Mouse (Mus musculus): ENCODE measurements at regions not wholly inside any gene's neighbourhood (a gene's known extent, or its start where the extent isn't known, plus 50 kb on each side); places are given as distances from the start of the nearest gene placed in this dataset.

- Histone ChIP-seq H3K9me3 (replicated peaks; ENCODE audit: control insufficient read depth, low read length) (no peaks in the 10 kb centered on the region), H3K4me3 (replicated peaks; ENCODE audit: low read length) (no peak overlapping the region), H3K9ac (ENCODE audit: low read length) (no peak overlapping the region), H3K4me1 (ENCODE audit: control insufficient read depth, insufficient read depth, low read length) (no peaks in the 10 kb centered on the region), H3K36me3 (ENCODE audit: control insufficient read depth, insufficient read depth, low read length) (no peaks in the 10 kb centered on the region), H3K27ac (ENCODE audit: low read length) (no peak overlapping the region), H3K4me2 (ENCODE audit: low read depth, low read length) (no peak overlapping the region), H3K27me3 (ENCODE audit: control insufficient read depth, insufficient read depth, low read length) (no peaks in the 10 kb centered on the region)
- no peak for ATAC-seq (ENCODE audit: insufficient read depth, low FRiP score)
Observed at GRCm38 (mm10) chr15:69632306-69632705, 3131.6 kb upstream of the Lrrc6 start.

GRCm38 (mm10) chr15:69617998-69618397 is 3117.3 kb upstream of the Lrrc6 start:
- H3K4me1 ChIP-seq (ENCODE audit: control insufficient read depth, insufficient read depth, low read length), result no peaks in the 10 kb centered on the region
- WGBS, result 73% methylated on average over 2 of the region's 2 CpGs
- no peak for ATAC-seq (ENCODE audit: insufficient read depth, low FRiP score)
- no peak overlapping the region for H3K4me2 ChIP-seq (ENCODE audit: low read depth, low read length)
- H3K9ac ChIP-seq (ENCODE audit: low read length), result no peak overlapping the region
- no peaks in the 10 kb centered on the region for H3K36me3 ChIP-seq (ENCODE audit: control insufficient read depth, insufficient read depth, low read length)
- no peaks in the 10 kb centered on the region for H3K27me3 ChIP-seq (ENCODE audit: control insufficient read depth, insufficient read depth, low read length)
- no peaks in the 10 kb centered on the region for H3K9me3 ChIP-seq (replicated peaks; ENCODE audit: control insufficient read depth, low read length)
- H3K27ac ChIP-seq (ENCODE audit: low read length), result no peak overlapping the region
- H3K4me3 ChIP-seq (replicated peaks; ENCODE audit: low read length), result no peak overlapping the region

GRCm38 (mm10) chr15:69614048-69614447 is 3113.3 kb upstream of the Lrrc6 start:
- Histone ChIP-seq H3K27ac (ENCODE audit: low read length) (no peak overlapping the region), H3K36me3 (ENCODE audit: control insufficient read depth, insufficient read depth, low read length) (no peaks in the 10 kb centered on the region), H3K27me3 (ENCODE audit: control insufficient read depth, insufficient read depth, low read length) (no peaks in the 10 kb centered on the region), H3K9me3 (replicated peaks; ENCODE audit: control insufficient read depth, low read length) (no peaks in the 10 kb centered on the region), H3K9ac (ENCODE audit: low read length) (no peak overlapping the region), H3K4me3 (replicated peaks; ENCODE audit: low read length) (no peak overlapping the region), H3K4me1 (ENCODE audit: control insufficient read depth, insufficient read depth, low read length) (no peaks in the 10 kb centered on the region), H3K4me2 (ENCODE audit: low read depth, low read length) (no peak overlapping the region)
- 69% methylated on average over 3 of the region's 3 CpGs for WGBS
- ATAC-seq (ENCODE audit: insufficient read depth, low FRiP score), result no peak

GRCm38 (mm10) chr15:69591219-69592006 is 3090.7 kb upstream of the Lrrc6 start:
- H3K36me3 ChIP-seq (ENCODE audit: control insufficient read depth, insufficient read depth, low read length), result no peaks in the 10 kb centered on the region
- no peaks in the 10 kb centered on the region for H3K9me3 ChIP-seq (replicated peaks; ENCODE audit: control insufficient read depth, low read length)
- H3K4me2 ChIP-seq (ENCODE audit: low read depth, low read length), result no peak overlapping the region
- no peak overlapping the region for H3K27ac ChIP-seq (ENCODE audit: low read length)
- 42% methylated on average over 4 of the region's 4 CpGs for WGBS
- no peak overlapping the region for H3K4me3 ChIP-seq (replicated peaks; ENCODE audit: low read length)
- ATAC-seq (ENCODE audit: insufficient read depth, low FRiP score), result no peak
- no peak overlapping the region for H3K9ac ChIP-seq (ENCODE audit: low read length)
- H3K4me1 ChIP-seq (ENCODE audit: control insufficient read depth, insufficient read depth, low read length), result no peaks in the 10 kb centered on the region
- no peaks in the 10 kb centered on the region for H3K27me3 ChIP-seq (ENCODE audit: control insufficient read depth, insufficient read depth, low read length)

- Histone ChIP-seq H3K9ac (ENCODE audit: low read length) (no peak overlapping the region), H3K4me2 (ENCODE audit: low read depth, low read length) (no peak overlapping the region), H3K4me3 (replicated peaks; ENCODE audit: low read length) (no peak overlapping the region), H3K27ac (ENCODE audit: low read length) (no peak overlapping the region), H3K27me3 (ENCODE audit: control insufficient read depth, insufficient read depth, low read length) (no peaks in the 10 kb centered on the region), H3K4me1 (ENCODE audit: control insufficient read depth, insufficient read depth, low read length) (no peaks in the 10 kb centered on the region), H3K9me3 (replicated peaks; ENCODE audit: control insufficient read depth, low read length) (no peaks in the 10 kb centered on the region), H3K36me3 (ENCODE audit: control insufficient read depth, insufficient read depth, low read length) (no peaks in the 10 kb centered on the region)
- 71% methylated on average over 5 of the region's 5 CpGs for WGBS
- ATAC-seq (ENCODE audit: insufficient read depth, low FRiP score), result no peak
Observed at GRCm38 (mm10) chr15:69588084-69588483, 3087.4 kb upstream of the Lrrc6 start.

- H3K36me3 ChIP-seq (ENCODE audit: control insufficient read depth, insufficient read depth, low read length), result no peaks in the 10 kb centered on the region
- no peaks in the 10 kb centered on the region for H3K9me3 ChIP-seq (replicated peaks; ENCODE audit: control insufficient read depth, low read length)
- H3K9ac ChIP-seq (ENCODE audit: low read length), result no peak overlapping the region
- H3K4me2 ChIP-seq (ENCODE audit: low read depth, low read length), result no peak overlapping the region
- WGBS, result 44% methylated on average over 2 of the region's 2 CpGs
- no peak for ATAC-seq (ENCODE audit: insufficient read depth, low FRiP score)
- no peaks in the 10 kb centered on the region for H3K4me1 ChIP-seq (ENCODE audit: control insufficient read depth, insufficient read depth, low read length)
- H3K4me3 ChIP-seq (replicated peaks; ENCODE audit: low read length), result no peak overlapping the region
- H3K27ac ChIP-seq (ENCODE audit: low read length), result no peak overlapping the region
- H3K27me3 ChIP-seq (ENCODE audit: control insufficient read depth, insufficient read depth, low read length), result no peaks in the 10 kb centered on the region
Observed at GRCm38 (mm10) chr15:69576742-69577141, 3076.0 kb upstream of the Lrrc6 start.

- Histone ChIP-seq H3K4me3 (replicated peaks; ENCODE audit: low read length) (no peak overlapping the region), H3K9me3 (replicated peaks; ENCODE audit: control insufficient read depth, low read length) (no peaks in the 10 kb centered on the region), H3K36me3 (ENCODE audit: control insufficient read depth, insufficient read depth, low read length) (no peaks in the 10 kb centered on the region), H3K27ac (ENCODE audit: low read length) (no peak overlapping the region), H3K4me1 (ENCODE audit: control insufficient read depth, insufficient read depth, low read length) (no peaks in the 10 kb centered on the region), H3K9ac (ENCODE audit: low read length) (no peak overlapping the region), H3K27me3 (ENCODE audit: control insufficient read depth, insufficient read depth, low read length) (no peaks in the 10 kb centered on the region), H3K4me2 (ENCODE audit: low read depth, low read length) (no peak overlapping the region)
- ATAC-seq (ENCODE audit: insufficient read depth, low FRiP score), result no peak
- WGBS, result 36% methylated on average over 4 of the region's 4 CpGs
Observed at GRCm38 (mm10) chr15:69575611-69576153, 3075.0 kb upstream of the Lrrc6 start.

- Histone ChIP-seq H3K4me1 (ENCODE audit: control insufficient read depth, insufficient read depth, low read length) (no peaks in the 10 kb centered on the region), H3K9me3 (replicated peaks; ENCODE audit: control insufficient read depth, low read length) (no peaks in the 10 kb centered on the region), H3K9ac (ENCODE audit: low read length) (no peak overlapping the region), H3K27ac (ENCODE audit: low read length) (no peak overlapping the region), H3K4me3 (replicated peaks; ENCODE audit: low read length) (no peak overlapping the region), H3K4me2 (ENCODE audit: low read depth, low read length) (no peak overlapping the region), H3K27me3 (ENCODE audit: control insufficient read depth, insufficient read depth, low read length) (no peaks in the 10 kb centered on the region), H3K36me3 (ENCODE audit: control insufficient read depth, insufficient read depth, low read length) (no peaks in the 10 kb centered on the region)
- no peak for ATAC-seq (ENCODE audit: insufficient read depth, low FRiP score)
- WGBS, result 69% methylated on average over 3 of the region's 3 CpGs
Observed at GRCm38 (mm10) chr15:69554171-69554570, 3053.5 kb upstream of the Lrrc6 start.

GRCm38 (mm10) chr15:69552062-69552628 is 3051.4 kb upstream of the Lrrc6 start:
- Histone ChIP-seq H3K27me3 (ENCODE audit: control insufficient read depth, insufficient read depth, low read length) (no peaks in the 10 kb centered on the region), H3K27ac (ENCODE audit: low read length) (no peak overlapping the region), H3K9me3 (replicated peaks; ENCODE audit: control insufficient read depth, low read length) (no peaks in the 10 kb centered on the region), H3K9ac (ENCODE audit: low read length) (no peak overlapping the region), H3K4me1 (ENCODE audit: control insufficient read depth, insufficient read depth, low read length) (no peaks in the 10 kb centered on the region), H3K4me2 (ENCODE audit: low read depth, low read length) (no peak overlapping the region), H3K4me3 (replicated peaks; ENCODE audit: low read length) (no peak overlapping the region), H3K36me3 (ENCODE audit: control insufficient read depth, insufficient read depth, low read length) (no peaks in the 10 kb centered on the region)
- no peak for ATAC-seq (ENCODE audit: insufficient read depth, low FRiP score)
- WGBS, result 74% methylated on average over 5 of the region's 5 CpGs

Measured in stomach, embryonic 16.5 days (tissue).